Mouse (Mus musculus): ENCODE data around the gene Gm29735. TPM values are rescaled to one million over a fixed set of nuclear protein-coding genes. Genes with fewer than 3 reads are reported as not detected.
"Not testable (repeated sequence)": the region's sequence is repeated elsewhere in the genome, so short reads cannot be mapped to it uniquely, and the experiment has no call there.

The Gm29735 gene
- not detected for total RNA-seq (2022)

- not testable (repeated sequence) for DNase-seq (ENCODE audit: low spot score in 2 of 2)
These were observed at the start of gene Gm29735 for GRCm38 (mm10) chr7:142157013-142157412. Gene Gm29735 (minus strand): TSS chr7:142157113.

- no peak for DNase-seq (ENCODE audit: low spot score in 2 of 2)
These were observed 48.6 kb upstream of the Gm29735 start for GRCm38 (mm10) chr7:142205488-142205887.

GRCm38 (mm10) chr7:142201064-142201463, 44.2 kb upstream of the Gm29735 start, which contains the start of gene Krtap5-3:
Gene Krtap5-3 (plus strand): TSS chr7:142201364.
- no peak for DNase-seq (ENCODE audit: low spot score in 2 of 2)

GRCm38 (mm10) chr7:142198748-142199147, 41.8 kb upstream of the Gm29735 start:
- DNase-seq (ENCODE audit: low spot score in 2 of 2), result no peak

GRCm38 (mm10) chr7:142190289-142190688, 33.4 kb upstream of the Gm29735 start, which contains the start of gene Gm10153:
Gene Gm10153 (minus strand): TSS chr7:142190389.
- DNase-seq (ENCODE audit: low spot score in 2 of 2), result no peak

GRCm38 (mm10) chr7:142188156-142188555, 31.2 kb upstream of the Gm29735 start:
- no peak for DNase-seq (ENCODE audit: low spot score in 2 of 2)

- no peak for DNase-seq (ENCODE audit: low spot score in 2 of 2)
These were observed 24.1 kb upstream of the Gm29735 start for GRCm38 (mm10) chr7:142181021-142181420.

GRCm38 (mm10) chr7:142178685-142179084, 21.8 kb upstream of the Gm29735 start:
- DNase-seq (ENCODE audit: low spot score in 2 of 2), result no peak

- DNase-seq (ENCODE audit: low spot score in 2 of 2), result not testable (repeated sequence)
These were observed 19.0 kb upstream of the Gm29735 start, which contains the start of gene Krtap5-2 for GRCm38 (mm10) chr7:142175905-142176304. Gene Krtap5-2 (minus strand): TSS chr7:142176005.

GRCm38 (mm10) chr7:142169836-142170235, 12.9 kb upstream of the Gm29735 start:
- DNase-seq (ENCODE audit: low spot score in 2 of 2), result no peak

- DNase-seq (ENCODE audit: low spot score in 2 of 2), result not testable (repeated sequence)
These were observed 8.7 kb upstream of the Gm29735 start, which contains the start of gene Gm4553 for GRCm38 (mm10) chr7:142165639-142166038. Gene Gm4553 (minus strand): TSS chr7:142165739.

GRCm38 (mm10) chr7:142159366-142159765, 2.5 kb upstream of the Gm29735 start:
- DNase-seq (ENCODE audit: low spot score in 2 of 2), result no peak

GRCm38 (mm10) chr7:142155308-142155707, 1.6 kb downstream of the Gm29735 start:
- DNase-seq (ENCODE audit: low spot score in 2 of 2), result no peak

GRCm38 (mm10) chr7:142152191-142152590, 4.7 kb downstream of the Gm29735 start:
- no peak for DNase-seq (ENCODE audit: low spot score in 2 of 2)

GRCm38 (mm10) chr7:142148633-142149032, 8.3 kb downstream of the Gm29735 start:
- DNase-seq (ENCODE audit: low spot score in 2 of 2), result no peak

GRCm38 (mm10) chr7:142146033-142146432, 10.9 kb downstream of the Gm29735 start:
- peak in 1 of 2 experiments; percentile 32 for DNase-seq (ENCODE audit: low spot score in 2 of 2)

GRCm38 (mm10) chr7:142145413-142145940, 11.4 kb downstream of the Gm29735 start:
- DNase-seq (ENCODE audit: low spot score in 2 of 2), result no peak

- no peak for DNase-seq (ENCODE audit: low spot score in 2 of 2)
These were observed 12.4 kb downstream of the Gm29735 start, which contains the start of gene Gm45337 for GRCm38 (mm10) chr7:142144507-142144906. Gene Gm45337 (minus strand): TSS chr7:142144607.

GRCm38 (mm10) chr7:142143506-142144010, 13.4 kb downstream of the Gm29735 start:
- DNase-seq (ENCODE audit: low spot score in 2 of 2), result not testable (repeated sequence)

GRCm38 (mm10) chr7:142140696-142141095, 16.2 kb downstream of the Gm29735 start:
- no peak for DNase-seq (ENCODE audit: low spot score in 2 of 2)

- not testable (repeated sequence) for DNase-seq (ENCODE audit: low spot score in 2 of 2)
These were observed 21.0 kb downstream of the Gm29735 start, which contains the start of gene Gm39115 for GRCm38 (mm10) chr7:142135934-142136333. Gene Gm39115 (minus strand): TSS chr7:142136034.

GRCm38 (mm10) chr7:142134206-142134995, 22.5 kb downstream of the Gm29735 start:
- peak in 1 of 2 experiments; percentile 19 for DNase-seq (ENCODE audit: low spot score in 2 of 2)

Measured in layer of hippocampus, adult 8-10 months (tissue).